Mouse (Mus musculus): ENCODE results near the gene Zfp976. TPM values are rescaled to one million over a fixed set of nuclear protein-coding genes. Genes with fewer than 3 reads are reported as not detected.
A peak's percentile ranks its signal among the peaks of the same experiment; 100 is the strongest.
"Not testable (repeated sequence)": the region's sequence is repeated elsewhere in the genome, so short reads cannot be mapped to it uniquely, and the experiment has no call there.

Gene Zfp976
- total RNA-seq (2021), result 1 to 10 TPM; 4.9 to 5.1 TPM
- long read RNA-seq, experiment 1, result 0 reads
- long read RNA-seq, experiment 2, partial matches to known transcripts, result 0 of 2 reads
- long read RNA-seq, experiment 2, other reads (novel, unspliced or antisense), result 1 of 2 reads

DNA sequence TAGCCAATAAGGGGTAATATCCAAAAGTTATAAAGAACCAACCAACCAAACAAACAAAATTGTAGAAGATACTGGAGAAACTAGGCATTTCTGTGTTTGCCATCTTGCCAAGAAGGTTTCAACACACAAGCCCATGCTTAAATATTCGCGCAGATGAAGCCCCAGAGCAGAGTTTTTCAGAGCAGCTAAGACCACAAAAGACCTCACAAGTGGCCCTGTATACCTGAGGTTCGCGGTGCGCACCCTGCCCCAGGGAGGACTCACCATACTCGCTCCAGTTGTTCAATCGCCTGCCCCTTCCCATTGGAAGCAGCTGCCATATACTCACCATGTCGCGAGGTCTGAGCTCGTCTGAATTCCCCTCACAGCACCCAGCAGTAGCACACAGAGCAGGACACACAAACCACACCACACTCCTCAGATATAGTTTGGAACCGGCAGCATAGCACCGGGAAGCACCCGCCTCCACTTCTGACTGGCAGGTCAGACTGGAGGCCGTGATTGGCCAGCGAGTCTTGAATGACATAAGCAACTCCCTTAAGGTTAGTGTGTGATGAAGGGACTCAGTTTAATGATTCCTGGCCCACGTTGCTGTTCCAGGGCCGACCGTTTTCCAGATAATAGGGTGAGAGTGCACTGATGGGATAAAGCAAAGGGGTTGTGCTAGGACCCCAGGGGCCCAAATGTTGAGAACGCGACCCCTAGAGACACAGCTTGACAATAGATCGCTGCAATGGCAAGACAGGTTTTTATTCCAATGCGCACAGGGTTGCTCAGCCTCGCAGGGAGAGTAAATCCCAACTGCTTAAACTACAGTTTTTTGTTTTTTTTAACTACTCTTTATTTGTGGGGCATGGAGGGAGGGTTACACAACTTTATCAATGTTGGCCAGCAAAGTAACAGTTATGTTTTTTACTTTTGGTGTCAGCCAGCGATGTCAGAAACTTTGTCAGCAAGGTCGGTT lies at the start of gene Zfp976:
Gene Zfp976 (minus strand): TSS at position 437 of the 964 bp plus-strand sequence.
- peak; percentile 66 to 73 for DNase-seq (ENCODE audit: low spot score in 2 of 2)

DNA sequence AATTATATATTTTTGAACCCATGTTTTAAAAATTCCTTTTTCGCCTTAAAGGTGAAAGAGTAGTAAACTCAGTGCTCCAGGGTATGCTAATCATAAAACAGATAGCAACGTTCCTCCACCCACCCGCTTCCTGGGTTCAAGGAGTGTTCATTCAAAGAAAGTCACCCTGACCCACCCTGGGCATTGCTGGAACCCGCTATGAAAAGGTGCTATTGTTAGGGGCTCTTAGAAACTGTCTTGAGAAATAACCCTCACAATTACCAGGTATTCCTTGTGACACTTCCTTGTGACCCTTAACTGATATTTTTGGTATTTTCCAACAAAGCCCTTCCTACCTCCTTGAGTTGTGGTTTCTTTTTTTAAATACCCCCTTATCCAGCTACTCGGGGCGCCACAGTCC lies 37.7 kb upstream of the Zfp976 start:
- DNase-seq (ENCODE audit: low spot score in 2 of 2), result not testable (repeated sequence)

GRCm38 (mm10) chr7:42679646-42680045 lies 37.3 kb upstream of the Zfp976 start:
- DNase-seq (ENCODE audit: low spot score in 2 of 2), result not testable (repeated sequence)

GRCm38 (mm10) chr7:42660140-42660539 lies 17.8 kb upstream of the Zfp976 start:
- DNase-seq (ENCODE audit: low spot score in 2 of 2), result not testable (repeated sequence)

DNA sequence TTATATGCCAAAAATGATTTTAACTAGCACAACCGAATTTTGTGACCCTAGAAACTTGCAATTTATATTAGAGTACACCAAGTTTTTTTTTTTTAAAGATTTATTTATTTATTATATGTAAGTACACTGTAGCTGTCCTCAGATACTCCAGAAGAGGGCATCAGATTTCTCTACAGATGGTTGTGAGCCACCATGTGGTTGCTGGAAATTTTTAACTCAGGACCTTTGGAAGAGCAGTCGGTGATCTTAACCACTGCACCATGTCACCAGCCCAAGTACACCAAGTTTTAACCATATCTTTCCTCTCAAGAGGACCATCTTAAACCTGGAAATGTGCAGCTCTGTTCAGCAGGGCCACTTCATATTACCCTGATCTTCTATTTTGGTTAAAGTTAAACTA lies 12.8 kb upstream of the Zfp976 start:
- DNase-seq (ENCODE audit: low spot score in 2 of 2), result not testable (repeated sequence)

- not testable (repeated sequence) for DNase-seq (ENCODE audit: low spot score in 2 of 2)
Observed at GRCm38 (mm10) chr7:42643120-42643620, 782 bp upstream of the Zfp976 start.

GRCm38 (mm10) chr7:42631031-42631430 lies 11.4 kb downstream of the Zfp976 start:
- DNase-seq (ENCODE audit: low spot score in 2 of 2), result not testable (repeated sequence)

DNA sequence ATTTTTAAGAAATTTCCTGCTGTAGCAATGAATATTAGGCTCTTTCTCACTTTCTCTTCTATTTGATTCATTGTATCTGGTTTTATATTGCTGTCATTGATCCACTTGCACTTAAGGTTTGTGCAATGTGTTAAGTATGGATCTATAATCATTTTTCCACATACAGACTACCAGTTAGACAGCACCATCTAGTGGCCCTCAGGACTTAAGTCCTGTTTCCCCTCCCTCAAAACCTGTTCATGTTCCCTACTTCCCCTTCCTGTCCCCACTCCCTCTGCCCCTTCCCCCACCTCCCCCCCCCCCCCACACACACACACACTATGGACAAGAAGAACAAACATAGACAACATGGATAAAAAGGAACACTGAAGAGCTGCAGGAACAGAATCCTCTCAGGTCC lies 46.7 kb downstream of the Zfp976 start:
- not testable (repeated sequence) for DNase-seq (ENCODE audit: low spot score in 2 of 2)

DNA sequence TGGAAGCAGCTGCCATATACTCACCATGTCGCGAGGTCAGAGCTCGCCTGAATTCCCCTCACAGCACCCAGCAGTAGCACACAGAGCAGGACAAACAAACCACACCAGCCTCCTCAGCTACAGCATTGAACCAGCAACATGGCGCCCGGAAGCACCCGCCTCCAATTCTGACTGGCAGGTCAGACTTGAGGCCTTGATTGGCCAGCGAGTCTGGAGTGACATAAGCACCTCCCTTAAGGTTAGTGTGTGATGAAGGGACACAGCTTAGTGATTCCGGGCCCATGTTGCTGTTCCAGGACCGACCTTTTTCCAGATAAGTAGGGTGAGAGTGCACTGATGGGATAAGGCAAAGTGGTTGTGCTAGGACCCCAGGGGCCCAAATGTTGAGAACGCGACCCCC lies 50.0 kb downstream of the Zfp976 start, which contains the start of gene Zfp977:
Gene Zfp977 (minus strand): TSS at position 135 of the 400 bp plus-strand sequence.
- not testable (repeated sequence) for DNase-seq (ENCODE audit: low spot score in 2 of 2)

DNA sequence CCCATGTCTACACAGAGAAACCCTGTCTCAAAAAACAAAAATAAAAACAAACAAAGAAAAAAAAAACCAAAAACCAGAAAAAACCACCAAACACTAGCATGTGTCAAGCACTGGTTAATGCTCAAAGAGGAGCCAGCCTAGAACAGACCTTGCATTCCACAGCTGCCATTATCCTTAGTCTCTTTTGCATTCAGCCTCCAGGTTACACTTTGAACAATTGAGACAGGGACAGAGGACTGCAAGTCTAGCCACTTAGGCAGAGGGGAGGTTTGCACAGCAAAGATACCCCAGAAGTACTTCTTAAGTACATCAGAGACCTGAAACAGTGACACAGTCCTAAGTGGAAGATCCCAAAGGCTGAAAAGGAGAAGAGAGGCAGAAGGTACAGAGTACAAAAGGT lies 51.1 kb downstream of the Zfp976 start:
- DNase-seq (ENCODE audit: low spot score in 2 of 2), result not testable (repeated sequence)

- DNase-seq (ENCODE audit: low spot score in 2 of 2), result no peak
Observed at GRCm38 (mm10) chr7:42578488-42578887, 63.9 kb downstream of the Zfp976 start, which contains the start of gene Gm21028. TSS of gene Gm21028 (minus strand) at chr7:42578588.

Small RNAs within 50 kb of the gene (microRNA-seq; reads per million reads assigned to microRNA genes)
- 0 reads per million in 2 experiments for gene Gm24938

Other genes starting within 250 kb of the Zfp976 start
- gene 4933421I07Rik, start 194.5 kb downstream of the Zfp976 start, total RNA-seq (2021), result not detected
- gene Zfp141, start 136.8 kb downstream of the Zfp976 start, total RNA-seq (2021), result 10 to 100 TPM; 20.1 to 21.9 TPM
- gene Gm21028, start 64.0 kb downstream of the Zfp976 start, total RNA-seq (2021), result not detected
- gene Zfp977, start 50.0 kb downstream of the Zfp976 start, total RNA-seq (2021), result 1 to 10 TPM; 3.6 TPM
- 1 to 10 TPM; 5.9 to 7.3 TPM for gene Zfp975, start 50.2 kb upstream of the Zfp976 start, total RNA-seq (2021)
- not detected for gene Gm17067, start 84.4 kb upstream of the Zfp976 start, total RNA-seq (2021)
- not detected for gene Vmn2r62, start 150.9 kb upstream of the Zfp976 start, total RNA-seq (2021)
- under 1 TPM; 0.30 to 0.33 TPM for gene Gm2381, start 224.6 kb upstream of the Zfp976 start, total RNA-seq (2021)